Mouse (Mus musculus) right cerebral cortex, adult 18-20 months (tissue): ENCODE measurements around the gene Eif1ad.
"Not testable (repeated sequence)": the region's sequence is repeated elsewhere in the genome, so short reads cannot be mapped to it uniquely, and the experiment has no call there.

ENCODE experiments used
- DNase-seq: peaks from one replicate; pipeline ENCODE4 v3.0.0; 2022; ENCODE audit warnings: mixed read lengths

Gene Eif1ad

GRCm38 (mm10) chr19:5366175-5367052 is at the start of gene Eif1ad:
Gene Eif1ad (plus strand): TSS chr19:5366741.
- DNase-seq, result peak; percentile 95

GRCm38 (mm10) chr19:5323801-5324200 is 42.7 kb upstream of the Eif1ad start:
- DNase-seq, result no peak

- no peak for DNase-seq
Measured at GRCm38 (mm10) chr19:5327970-5328369, 38.6 kb upstream of the Eif1ad start.

- no peak for DNase-seq
Measured at GRCm38 (mm10) chr19:5334741-5335140, 31.8 kb upstream of the Eif1ad start.

GRCm38 (mm10) chr19:5335441-5335840 is 31.1 kb upstream of the Eif1ad start, which contains the start of gene Catsper1:
Gene Catsper1 (plus strand): TSS chr19:5335741.
- no peak for DNase-seq

GRCm38 (mm10) chr19:5337975-5338374 is 28.6 kb upstream of the Eif1ad start:
- DNase-seq, result peak; percentile 75

GRCm38 (mm10) chr19:5341360-5341759 is 25.2 kb upstream of the Eif1ad start:
- DNase-seq, result no peak

GRCm38 (mm10) chr19:5345297-5346131 is 21.0 kb upstream of the Eif1ad start:
- no peak for DNase-seq

- DNase-seq, result no peak
Measured at GRCm38 (mm10) chr19:5348064-5348463, 18.5 kb upstream of the Eif1ad start.

GRCm38 (mm10) chr19:5348526-5349501 is 17.7 kb upstream of the Eif1ad start:
- peak; percentile 23 for DNase-seq

- not testable (repeated sequence) for DNase-seq
Measured at GRCm38 (mm10) chr19:5349502-5349873, 17.1 kb upstream of the Eif1ad start, which contains the start of gene Cst6. Gene Cst6 (minus strand): TSS chr19:5349574.

- no peak for DNase-seq
Measured at GRCm38 (mm10) chr19:5353609-5354008, 12.9 kb upstream of the Eif1ad start.

GRCm38 (mm10) chr19:5356080-5356479 is 10.5 kb upstream of the Eif1ad start:
- DNase-seq, result no peak

GRCm38 (mm10) chr19:5362186-5362585 is 4.4 kb upstream of the Eif1ad start:
- no peak for DNase-seq

GRCm38 (mm10) chr19:5364124-5364523 is 2.4 kb upstream of the Eif1ad start:
- no peak for DNase-seq

- DNase-seq, result no peak
Measured at GRCm38 (mm10) chr19:5365751-5366150, 790 bp upstream of the Eif1ad start.

- no peak for DNase-seq
Measured at GRCm38 (mm10) chr19:5367053-5367359, 465 bp downstream of the Eif1ad start, which contains the start of gene Banf1. Gene Banf1 (minus strand): TSS chr19:5367168.

- DNase-seq, result no peak
Measured at GRCm38 (mm10) chr19:5367455-5367854, 914 bp downstream of the Eif1ad start.

GRCm38 (mm10) chr19:5370932-5371331 is 4.4 kb downstream of the Eif1ad start:
- DNase-seq, result no peak

GRCm38 (mm10) chr19:5372724-5373123 is 6.2 kb downstream of the Eif1ad start:
- no peak for DNase-seq

GRCm38 (mm10) chr19:5374177-5374576 is 7.6 kb downstream of the Eif1ad start:
- DNase-seq, result no peak

GRCm38 (mm10) chr19:5374748-5375147 is 8.2 kb downstream of the Eif1ad start:
- no peak for DNase-seq
